Mouse (Mus musculus): ENCODE measurements at regions not wholly inside any gene's neighbourhood (a gene's known extent, or its start where the extent isn't known, plus 50 kb on each side); places are given as distances from the start of the nearest gene placed in this dataset.

- no peak for DNase-seq (ENCODE audit: low spot score in 2 of 2)
Observed at GRCm38 (mm10) chr4:95487323-95487722, 70.0 kb upstream of the Fggy start.

- no peak for DNase-seq (ENCODE audit: low spot score in 2 of 2)
Observed at GRCm38 (mm10) chr4:95487969-95488368, 69.3 kb upstream of the Fggy start.

- no peak for DNase-seq (ENCODE audit: low spot score in 2 of 2)
Observed at GRCm38 (mm10) chr4:95489059-95489458, 68.2 kb upstream of the Fggy start.

GRCm38 (mm10) chr4:95500265-95500664 is 57.0 kb upstream of the Fggy start:
- DNase-seq (ENCODE audit: low spot score in 2 of 2) = peak in 1 of 2 experiments; percentile 15

- no peak for DNase-seq (ENCODE audit: low spot score in 2 of 2)
Observed at GRCm38 (mm10) chr4:95501164-95501563, 56.1 kb upstream of the Fggy start.

GRCm38 (mm10) chr4:95507141-95507945 is 50.0 kb upstream of the Fggy start:
- DNase-seq (ENCODE audit: low spot score in 2 of 2) = peak; percentile 36 to 40

Measured in urinary bladder, postnatal 36 days (tissue).